Mouse (Mus musculus) lung, adult 2 months (tissue): ENCODE data around the gene Aip.

Experiments
- CTCF ChIP-seq: fragments of 200-500 bp; IDR thresholded peaks from 2 replicates; pipeline ENCODE4 v1.5.1; 2011; ENCODE audit warnings: mild to moderate bottlenecking, low read length, control low read depth; ENCODE audit not compliant: insufficient read depth
- POLR2A ChIP-seq: fragments of 200-500 bp; IDR thresholded peaks from 2 replicates; pipeline ENCODE4 v1.6.1; 2011; ENCODE audit warnings: low read depth, mild to moderate bottlenecking, control low read depth, low read length, borderline replicate concordance; ENCODE audit errors: extremely low read depth

GRCm38 (mm10) chr19:4139446-4139845, 13.8 kb upstream of the Aip start, which contains the start of gene Gpr152:
- TF ChIP-seq POLR2A = no peak
- TF ChIP-seq CTCF = no peak
